Mouse (Mus musculus): ENCODE measurements around the gene Mea1.

The Mea1 gene

GRCm38 (mm10) chr17:46669911-46670310, 8.7 kb upstream of the Mea1 start:
- no peak for DNase-seq (ENCODE audit: low spot score in 2 of 2)

GRCm38 (mm10) chr17:46673850-46674529, 4.6 kb upstream of the Mea1 start, which contains the start of gene Rrp36:
Gene Rrp36, minus strand, starts transcription at chr17:46674352.
- peak; percentile 77 to 83 for DNase-seq (ENCODE audit: low spot score in 2 of 2)

- no peak for DNase-seq (ENCODE audit: low spot score in 2 of 2)
Observed at GRCm38 (mm10) chr17:46674530-46675283, 3.9 kb upstream of the Mea1 start.

DNA sequence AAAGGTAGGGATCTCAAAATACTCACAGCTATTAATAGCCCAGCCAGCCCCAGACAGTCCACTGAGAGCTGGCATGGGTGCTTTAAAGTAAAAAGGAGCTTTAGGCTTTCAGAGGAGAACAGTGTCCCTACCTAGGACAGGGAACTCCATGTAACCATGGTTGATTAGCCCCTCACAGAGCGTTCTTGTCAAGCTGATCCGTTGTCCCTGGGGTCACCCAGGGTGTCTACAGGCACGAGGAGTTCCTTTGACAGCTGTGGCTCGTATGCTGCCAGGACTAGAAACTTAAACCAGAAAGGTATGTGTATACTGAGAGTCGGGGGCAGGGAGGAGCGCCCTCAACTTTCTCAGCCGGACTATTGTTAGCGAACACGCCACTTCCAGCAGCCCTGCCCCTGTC, 318 bp downstream of the Mea1 start:
- no peak for DNase-seq (ENCODE audit: low spot score in 2 of 2)

GRCm38 (mm10) chr17:46679843-46680759, 1.5 kb downstream of the Mea1 start:
- DNase-seq (ENCODE audit: low spot score in 2 of 2): peak in 1 of 2 experiments; percentile 49

- DNase-seq (ENCODE audit: low spot score in 2 of 2): peak; percentile 95 to 96
Observed at GRCm38 (mm10) chr17:46680760-46681373, 2.3 kb downstream of the Mea1 start, which contains the start of gene Klhdc3. Gene Klhdc3, minus strand, starts transcription at chr17:46680914.

GRCm38 (mm10) chr17:46681466-46682118, 3.0 kb downstream of the Mea1 start:
- no peak for DNase-seq (ENCODE audit: low spot score in 2 of 2)

DNA sequence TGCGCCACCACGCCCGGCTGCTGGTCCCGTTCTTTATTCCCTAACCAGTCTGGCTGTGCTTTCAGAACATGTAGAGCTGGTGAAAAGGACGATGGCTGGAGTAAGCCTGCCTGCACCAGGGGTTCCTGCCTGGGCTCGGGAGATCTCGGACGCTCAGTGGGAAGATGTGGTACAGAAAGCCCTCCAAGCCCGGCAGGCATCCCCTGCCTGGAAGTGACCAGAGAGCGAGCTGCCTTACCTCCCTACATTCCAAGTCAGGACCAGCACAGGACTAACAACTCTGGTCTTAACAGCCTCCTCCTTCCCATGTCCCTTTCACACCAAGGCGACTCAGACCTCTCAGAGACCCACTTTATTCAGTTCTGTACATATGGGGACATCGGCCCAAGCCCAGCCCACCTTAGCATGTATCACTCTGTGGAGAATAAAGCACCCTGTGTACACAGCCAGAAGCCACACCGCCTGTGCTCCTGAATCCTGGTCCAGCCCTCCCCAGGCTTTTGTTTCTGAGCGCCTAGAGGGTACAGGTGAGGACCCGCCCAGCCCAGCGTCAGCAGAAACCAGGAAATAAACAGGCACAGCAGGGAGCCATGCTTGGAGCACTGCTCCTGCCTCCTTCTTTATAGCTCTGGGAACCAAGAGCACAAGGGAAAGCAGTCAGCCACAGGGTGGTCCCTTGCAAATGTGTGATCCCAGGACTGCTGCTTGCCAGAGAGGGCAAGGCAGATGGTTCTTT, 4.2 kb downstream of the Mea1 start:
- DNase-seq (ENCODE audit: low spot score in 2 of 2): no peak

- DNase-seq (ENCODE audit: low spot score in 2 of 2): no peak
Observed at GRCm38 (mm10) chr17:46685913-46686312, 7.3 kb downstream of the Mea1 start.

DNA sequence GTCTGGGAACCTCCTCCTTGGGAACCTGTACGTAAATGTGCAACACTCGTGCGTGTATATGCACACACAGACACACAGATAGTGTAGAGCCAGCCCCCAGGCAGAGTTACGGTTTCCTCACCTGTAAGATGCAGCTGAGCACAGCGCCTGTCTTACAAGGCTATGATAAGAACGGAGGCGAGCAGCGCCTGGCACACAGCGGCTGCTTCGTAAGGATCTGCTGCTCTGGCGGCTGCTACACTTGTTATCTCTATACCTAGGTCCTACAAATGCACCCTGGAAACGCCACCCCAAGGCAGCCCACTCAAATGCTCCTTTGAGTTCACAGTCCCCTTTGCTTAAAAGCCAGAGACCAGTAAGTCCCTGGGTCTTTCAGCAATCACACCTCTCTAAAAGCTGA, 12.1 kb downstream of the Mea1 start:
- no peak for DNase-seq (ENCODE audit: low spot score in 2 of 2)

DNA sequence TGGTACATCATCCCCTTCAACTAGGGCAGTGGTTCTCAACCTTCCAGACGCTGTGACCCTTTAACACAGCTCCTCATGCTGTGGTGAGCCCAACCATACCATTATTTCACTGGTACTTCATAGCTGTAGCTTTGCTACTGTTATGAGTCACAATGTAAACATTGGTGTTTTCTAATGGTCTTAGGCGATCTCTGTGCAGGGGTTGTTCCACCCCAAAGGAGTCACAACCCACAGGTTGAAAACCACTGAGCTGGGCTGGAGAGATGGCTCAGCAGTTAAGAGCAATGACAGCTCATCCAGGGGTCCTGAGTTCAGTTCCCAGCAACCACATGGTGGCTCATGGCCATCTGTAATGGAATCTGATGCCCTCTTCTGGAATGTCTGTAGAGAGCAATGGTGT, 12.8 kb downstream of the Mea1 start:
- no peak for DNase-seq (ENCODE audit: low spot score in 2 of 2)

- DNase-seq (ENCODE audit: low spot score in 2 of 2): no peak
Observed at GRCm38 (mm10) chr17:46694517-46695063, 16.0 kb downstream of the Mea1 start.

DNA sequence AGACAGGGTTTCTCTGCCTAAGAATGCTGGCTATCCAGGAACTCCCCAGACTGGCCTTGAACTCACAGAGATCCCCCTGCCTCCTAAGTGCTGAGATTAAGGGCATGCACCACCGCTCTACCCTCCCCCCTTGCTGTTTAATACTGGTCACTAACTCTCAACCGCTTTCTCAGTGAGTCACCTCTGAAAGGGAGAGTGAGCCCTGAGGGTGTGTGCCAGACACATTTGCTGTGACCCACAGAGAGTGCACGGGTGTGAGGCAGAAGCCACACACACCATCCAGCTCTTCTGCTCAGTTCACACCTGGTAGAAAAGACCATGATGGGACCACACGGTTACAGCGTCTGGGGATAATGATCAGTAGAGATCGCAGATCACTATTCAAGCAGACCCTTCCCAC, 19.9 kb downstream of the Mea1 start:
- DNase-seq (ENCODE audit: low spot score in 2 of 2): no peak

DNA sequence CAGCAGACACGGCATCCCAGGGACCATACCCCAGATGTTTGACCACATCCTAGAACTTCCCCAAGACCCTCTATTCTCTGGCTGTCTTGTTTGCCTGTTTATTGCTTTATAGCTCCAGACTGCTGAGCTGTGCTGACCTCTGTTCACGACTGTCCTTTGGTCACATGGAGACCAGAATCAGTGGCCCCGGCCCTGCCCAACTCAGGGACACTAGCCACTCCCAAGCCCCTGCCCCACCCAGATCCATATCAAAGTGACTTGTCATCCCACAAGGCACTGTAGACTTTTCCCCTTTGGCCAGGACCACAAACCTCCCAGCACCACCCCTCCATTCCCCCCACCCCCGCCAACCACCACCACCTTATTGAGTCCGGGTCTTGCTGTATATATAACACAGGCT, 20.7 kb downstream of the Mea1 start:
- DNase-seq (ENCODE audit: low spot score in 2 of 2): no peak

DNA sequence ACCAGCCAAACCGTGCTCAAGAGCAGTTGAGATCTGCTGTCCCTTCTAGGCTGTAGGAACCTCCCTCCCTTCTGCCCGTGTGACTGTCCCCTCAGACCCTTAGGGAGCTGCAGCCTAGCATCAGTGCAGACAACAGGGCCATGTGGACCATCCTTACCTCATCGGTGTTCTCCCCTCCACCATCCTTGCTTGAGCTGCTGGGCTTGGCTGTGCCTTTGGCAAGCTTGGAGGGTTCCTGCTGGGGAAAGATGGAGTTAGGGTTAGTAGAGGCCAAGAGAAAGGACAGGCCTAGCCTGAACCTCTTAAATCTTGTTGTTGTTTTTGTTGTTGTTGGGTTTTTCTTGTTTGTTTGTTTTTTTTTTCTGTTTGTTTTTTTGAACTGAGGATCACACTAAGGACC, 21.3 kb downstream of the Mea1 start:
- DNase-seq (ENCODE audit: low spot score in 2 of 2): no peak

- no peak for DNase-seq (ENCODE audit: low spot score in 2 of 2)
Observed at GRCm38 (mm10) chr17:46701489-46701888, 22.9 kb downstream of the Mea1 start.

DNA sequence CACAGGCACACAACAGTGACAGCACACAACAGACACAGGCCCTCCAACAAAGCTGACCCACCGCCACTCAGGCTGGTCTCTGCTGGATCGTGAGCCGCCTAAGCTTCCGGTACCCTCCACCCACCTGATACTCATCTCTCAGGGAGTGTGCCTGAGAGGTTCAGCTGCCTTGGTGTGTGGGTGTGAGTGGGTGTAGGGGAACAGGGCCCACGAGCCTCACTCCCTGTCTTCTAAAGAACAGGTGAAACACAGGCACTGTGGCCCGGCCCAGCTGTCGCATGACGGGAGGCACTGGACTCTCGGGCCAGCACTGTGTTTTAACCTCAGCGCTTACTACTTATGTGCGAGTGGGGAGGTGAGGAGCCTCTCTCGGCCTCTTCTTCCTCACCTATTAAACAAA, 23.5 kb downstream of the Mea1 start:
- DNase-seq (ENCODE audit: low spot score in 2 of 2): no peak

GRCm38 (mm10) chr17:46702506-46702905, 23.9 kb downstream of the Mea1 start:
- DNase-seq (ENCODE audit: low spot score in 2 of 2): no peak

GRCm38 (mm10) chr17:46703971-46704886, 25.6 kb downstream of the Mea1 start:
- DNase-seq (ENCODE audit: low spot score in 2 of 2): no peak

All from thymus, postnatal 10 days (tissue).